Mouse (Mus musculus) cerebellum, adult (tissue): Measurements from ENCODE around the gene Triobp.
"Not testable (repeated sequence)": the region's sequence is repeated elsewhere in the genome, so short reads cannot be mapped to it uniquely, and the experiment has no call there.

Source experiments
- ATAC-seq: cut with Nextera tagmentation; 2 replicates; pipeline ENCODE4 v1.9.2; 2017; ENCODE audit warnings: mild to moderate bottlenecking, moderate library complexity, mixed read lengths; ENCODE audit not compliant: insufficient number of reproducible peaks, low FRiP score, low TSS enrichment

Triobp gene

GRCm38 (mm10) chr15:78996663-78997062, 49.1 kb downstream of the Triobp start:
- ATAC-seq, result no peak

DNA sequence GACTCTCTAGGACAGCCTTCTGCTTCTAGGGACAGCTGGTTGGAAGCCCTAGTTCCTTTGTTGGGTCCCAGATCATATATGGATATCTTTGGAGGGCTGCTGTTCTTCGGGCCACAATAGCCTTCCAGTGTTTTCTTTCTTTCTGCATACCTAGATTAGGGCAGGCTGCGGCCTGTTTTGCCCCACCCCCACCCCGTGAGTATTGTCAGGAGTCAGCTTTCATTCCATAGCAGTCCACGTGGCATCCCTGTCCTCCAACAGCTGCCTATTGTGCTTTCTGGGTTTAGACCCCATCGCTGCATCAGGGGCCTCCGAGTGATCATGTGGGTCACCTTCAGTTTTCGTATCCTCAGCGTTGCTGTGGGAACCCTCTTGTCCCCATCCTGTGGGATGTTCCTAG, 50.8 kb downstream of the Triobp start:
- ATAC-seq, result no peak

DNA sequence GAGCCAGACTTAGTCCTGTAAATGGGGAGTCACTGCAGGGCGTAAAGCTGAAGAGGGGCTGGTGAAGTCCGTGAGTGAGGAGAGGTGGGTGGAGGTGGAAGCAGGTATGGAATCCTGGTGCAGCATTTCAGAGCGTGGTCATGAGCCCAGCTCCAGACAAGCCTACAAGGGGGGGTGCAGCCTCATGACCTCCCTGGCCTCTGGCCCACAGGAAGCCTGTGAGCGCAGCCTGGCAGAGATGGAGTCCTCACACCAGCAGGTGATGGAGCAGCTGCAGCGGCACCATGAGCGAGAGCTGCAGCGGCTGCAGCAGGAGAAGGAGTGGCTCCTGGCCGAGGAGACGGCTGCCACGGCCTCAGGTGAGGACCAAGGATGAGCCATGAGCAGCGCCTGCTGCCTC, 52.1 kb downstream of the Triobp start:
- peak; percentile 13; the same call in 1 of the 2 replicates for ATAC-seq

- ATAC-seq, result peak; percentile 58
These were observed 52.9 kb downstream of the Triobp start for GRCm38 (mm10) chr15:79000357-79000791.

GRCm38 (mm10) chr15:79001559-79001958, 54.0 kb downstream of the Triobp start:
- ATAC-seq, result no peak

- ATAC-seq, result no peak
These were observed 54.5 kb downstream of the Triobp start for GRCm38 (mm10) chr15:79002036-79002435.

GRCm38 (mm10) chr15:79003079-79003478, 55.6 kb downstream of the Triobp start:
- no peak for ATAC-seq

DNA sequence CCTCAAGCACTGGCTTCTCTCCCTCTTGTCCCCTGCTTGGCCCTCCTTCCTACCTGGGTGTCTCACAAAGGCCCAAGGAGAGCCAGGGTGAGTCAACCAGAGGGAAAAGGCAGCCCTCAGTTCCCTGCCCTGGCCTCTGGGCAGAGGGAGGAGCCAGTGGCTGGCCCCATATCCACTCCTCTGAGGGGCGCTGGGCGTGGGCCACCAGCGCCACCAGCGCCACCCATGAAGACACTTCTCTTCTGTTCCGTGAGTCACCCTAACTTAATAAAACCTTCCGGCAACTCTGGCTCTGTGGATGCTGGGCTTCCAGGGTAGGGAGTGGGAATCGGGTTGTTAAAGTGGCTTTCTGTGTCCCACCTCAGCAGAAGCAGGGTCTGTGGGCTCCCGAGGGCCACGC, 58.1 kb downstream of the Triobp start:
- ATAC-seq, result no peak

GRCm38 (mm10) chr15:79006638-79007037, 59.1 kb downstream of the Triobp start:
- ATAC-seq, result no peak

GRCm38 (mm10) chr15:79007059-79007458, 59.5 kb downstream of the Triobp start:
- no peak for ATAC-seq

DNA sequence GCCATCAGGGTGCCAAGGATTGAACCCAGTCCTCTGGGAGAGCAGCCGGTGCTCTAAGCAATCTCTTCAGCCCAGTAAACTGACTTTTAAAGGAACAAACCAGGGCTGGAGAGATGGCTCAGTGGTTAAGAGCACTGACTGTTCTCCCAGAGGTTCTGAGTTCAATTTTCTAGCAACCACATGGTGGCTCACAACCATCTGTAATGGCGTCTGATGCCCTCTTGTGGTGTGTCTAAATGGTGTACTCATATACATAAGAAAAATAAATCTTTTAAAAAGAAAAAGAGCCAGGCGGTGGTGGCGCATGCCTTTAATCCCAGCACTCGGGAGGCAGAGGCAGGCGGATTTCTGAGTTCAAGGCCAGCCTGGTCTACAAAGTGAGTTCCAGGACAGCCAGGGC, 60.3 kb downstream of the Triobp start:
- not testable (repeated sequence) for ATAC-seq

- no peak for ATAC-seq
These were observed 62.2 kb downstream of the Triobp start for GRCm38 (mm10) chr15:79009734-79010133.

- ATAC-seq, result no peak
These were observed 64.0 kb downstream of the Triobp start for GRCm38 (mm10) chr15:79011550-79011949.

DNA sequence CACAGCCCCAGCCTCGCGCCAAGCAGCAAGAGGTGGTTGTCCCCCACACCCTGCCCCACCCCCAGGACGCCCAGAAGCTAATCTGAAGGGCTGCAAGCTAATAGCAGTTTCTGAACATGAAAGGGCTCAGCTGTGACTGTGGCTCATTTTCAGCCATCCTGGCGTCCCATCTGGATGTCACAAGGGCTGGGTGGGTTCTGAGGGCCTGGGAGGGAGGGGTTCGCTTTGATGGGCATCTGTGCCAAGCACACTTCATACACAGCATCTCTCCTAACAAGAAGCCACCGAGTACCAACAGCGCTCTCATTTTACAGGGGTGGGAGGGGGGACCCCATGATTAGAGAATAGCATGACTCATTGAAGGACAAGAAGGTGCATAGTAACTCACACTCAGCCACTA, 65.9 kb downstream of the Triobp start:
- ATAC-seq, result no peak

DNA sequence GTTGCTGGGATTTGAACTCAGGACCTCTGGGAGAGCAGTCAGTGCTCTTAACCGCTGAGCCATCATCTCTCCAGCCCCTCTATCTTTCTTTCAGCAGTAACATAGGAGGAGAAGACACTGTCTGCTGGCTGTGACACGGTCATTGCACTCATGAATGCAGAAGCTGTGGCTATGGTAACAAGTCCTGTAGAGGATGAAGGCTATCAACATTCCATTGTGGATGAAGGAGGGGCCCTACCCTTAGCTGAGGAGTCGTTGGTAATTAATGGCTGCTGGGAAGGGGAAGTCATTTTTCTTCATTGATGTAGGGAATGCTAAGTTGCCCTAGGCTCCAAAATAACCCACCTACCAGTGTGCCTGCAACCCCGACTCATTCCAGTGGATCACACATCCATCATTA, 70.7 kb downstream of the Triobp start:
- no peak for ATAC-seq

DNA sequence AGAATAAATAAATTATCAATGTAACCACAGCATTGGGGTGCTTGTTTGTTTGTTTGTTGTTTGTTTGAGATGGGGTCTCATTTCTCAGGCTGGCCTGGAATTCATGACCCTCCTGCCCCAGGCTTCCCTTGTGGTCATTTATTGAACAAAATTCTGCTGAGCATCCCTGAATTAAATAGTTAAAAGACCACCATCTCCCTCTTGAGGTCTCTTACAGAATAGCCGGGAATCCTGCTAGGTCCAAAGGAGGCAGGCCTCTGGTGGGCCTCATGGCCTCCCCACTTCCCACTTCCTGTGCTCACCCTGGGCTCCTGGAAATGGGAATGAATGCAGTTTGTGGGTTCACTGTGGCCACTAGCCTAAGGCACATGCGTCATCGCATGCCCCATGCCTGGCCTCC, 71.4 kb downstream of the Triobp start:
- no peak for ATAC-seq

DNA sequence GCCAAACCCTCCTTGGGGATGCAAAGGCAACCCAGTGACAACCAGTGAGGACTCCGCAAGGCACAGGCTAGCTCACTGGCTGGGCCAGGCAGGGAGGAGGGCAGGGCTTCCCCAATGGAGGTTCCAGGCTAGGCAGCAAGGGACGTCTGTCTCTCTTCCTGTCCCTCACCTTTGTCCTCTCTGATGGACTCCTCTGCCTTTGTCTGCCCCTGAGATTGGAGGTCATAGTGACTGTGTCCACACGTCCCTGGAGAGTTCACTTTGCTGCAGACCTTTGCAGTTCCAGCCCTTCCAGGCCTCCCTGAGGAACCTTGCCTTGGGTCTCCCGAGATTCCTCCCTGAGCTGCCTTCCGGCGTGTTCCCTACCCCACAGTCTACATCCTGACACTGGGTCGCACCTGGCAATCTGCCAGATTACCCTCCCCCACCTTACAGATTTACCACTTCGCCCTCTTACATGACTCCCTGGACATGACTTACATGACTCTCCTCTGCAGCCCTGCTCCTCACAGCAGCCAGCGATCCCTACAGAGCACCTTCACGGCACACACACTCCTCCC, 75.2 kb downstream of the Triobp start:
- no peak for ATAC-seq

- no peak for ATAC-seq
These were observed 75.8 kb downstream of the Triobp start for GRCm38 (mm10) chr15:79023366-79023765.

DNA sequence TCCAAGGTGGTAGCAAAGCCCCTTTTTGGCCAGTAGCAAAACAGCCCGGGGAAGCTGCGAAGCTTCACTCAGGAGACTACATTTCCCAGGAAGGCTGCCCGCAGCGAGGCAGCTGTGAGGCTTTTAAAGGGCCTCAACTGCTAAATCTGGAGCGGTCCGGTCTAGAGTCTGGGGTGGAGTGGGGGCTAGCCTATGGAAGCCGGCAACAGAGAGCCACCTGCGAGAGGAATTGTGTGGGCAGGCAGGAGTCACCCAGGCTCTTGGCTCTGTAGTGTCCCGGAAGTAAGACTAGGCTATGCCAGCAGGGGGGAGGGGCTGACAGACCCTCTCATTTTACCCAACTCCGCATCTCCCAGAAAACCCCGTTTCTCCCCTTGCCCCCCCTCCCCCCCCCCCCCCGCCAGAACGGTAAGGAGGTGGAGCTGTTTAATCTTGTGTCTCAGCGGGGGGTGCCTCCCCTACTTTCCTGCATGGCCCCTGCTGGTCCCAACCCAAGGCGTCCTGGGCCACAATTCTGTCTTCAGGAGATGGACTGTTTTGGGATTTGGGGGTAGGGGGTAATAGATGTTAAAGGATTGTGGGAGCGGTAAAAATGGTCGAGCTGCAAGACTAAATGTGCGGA, 78.3 kb downstream of the Triobp start:
- ATAC-seq, result no peak

GRCm38 (mm10) chr15:79026511-79027290, 79.2 kb downstream of the Triobp start:
- ATAC-seq, result no peak

GRCm38 (mm10) chr15:79027291-79028205, 80.0 kb downstream of the Triobp start:
- no peak for ATAC-seq
